Mouse (Mus musculus) lung, adult 18-20 months (tissue): ENCODE results near the gene Psrc1.
A peak's percentile ranks its signal among the peaks of the same experiment; 100 is the strongest.

Experiments
- DNase-seq, 2 experiments: peaks; one replicate each; pipeline ENCODE4 v3.0.0; 2022; ENCODE audit warnings: mixed read lengths in 2 of 2

Psrc1 gene

DNA sequence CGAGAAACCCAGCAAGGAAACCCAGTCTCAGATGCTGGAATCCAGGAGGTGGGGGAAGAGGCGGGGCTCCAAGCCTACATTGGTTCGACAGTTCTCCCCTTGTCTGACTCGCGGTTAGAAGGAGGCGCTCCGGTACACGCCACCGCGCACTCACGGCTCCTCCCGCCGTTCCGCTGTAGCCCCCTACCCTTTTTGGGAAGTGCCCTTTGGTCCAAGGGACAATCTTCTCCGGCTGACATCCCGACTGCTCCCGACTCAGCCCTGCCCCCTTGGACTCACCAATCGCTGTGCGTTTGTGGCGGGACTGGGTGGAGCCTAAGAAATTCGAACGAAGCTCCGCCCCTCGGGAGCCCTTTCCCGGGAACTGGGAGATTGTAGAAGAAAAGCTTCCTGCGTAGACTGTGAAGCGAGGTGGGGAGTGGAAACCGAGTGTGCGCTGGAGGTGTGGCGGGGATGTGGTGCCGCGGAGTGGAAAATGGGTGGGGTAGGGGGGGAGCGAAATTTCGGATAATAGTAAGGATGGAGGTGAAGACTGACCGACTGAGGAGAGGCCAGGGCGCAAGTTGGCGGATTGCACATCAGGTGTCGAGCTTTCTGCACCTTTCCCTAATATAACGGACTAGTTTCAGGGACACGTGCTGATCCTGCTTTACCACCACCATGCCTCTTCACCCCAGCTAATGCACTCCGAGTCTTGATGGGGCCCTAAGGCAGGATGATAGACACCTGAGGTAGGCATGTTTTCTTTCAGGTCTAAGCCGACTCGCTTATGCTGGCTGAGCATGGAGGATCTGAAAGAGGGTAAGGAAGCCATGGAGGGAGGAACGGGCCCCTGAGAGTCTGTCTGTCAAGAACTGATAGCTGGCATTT, at the start of gene Psrc1:
Gene Psrc1 (plus strand): TSS at position 355 of the 870 bp plus-strand sequence.
- peak; percentile 90 to 92 for DNase-seq

GRCm38 (mm10) chr3:108336878-108337277, 46.8 kb upstream of the Psrc1 start:
- no peak for DNase-seq

DNA sequence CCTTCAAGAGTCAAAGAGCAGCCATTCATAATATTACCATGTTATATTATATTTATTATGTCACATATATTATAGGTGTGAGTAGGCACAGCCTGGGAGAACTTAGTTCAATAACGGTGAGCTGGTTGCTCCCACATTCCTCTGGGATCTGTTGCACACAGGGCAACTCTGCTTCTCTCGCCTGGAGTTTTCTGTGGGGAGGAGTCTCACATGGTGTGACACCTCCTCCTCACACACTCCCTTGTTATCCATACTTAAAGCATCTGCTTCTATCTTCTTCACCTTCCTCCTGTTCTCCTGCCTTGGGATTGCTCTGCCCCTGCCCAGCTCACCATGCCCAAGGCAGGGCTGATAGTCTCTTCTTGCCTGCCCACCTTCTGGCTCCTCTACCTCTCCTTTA, 42.6 kb upstream of the Psrc1 start:
- DNase-seq = no peak

DNA sequence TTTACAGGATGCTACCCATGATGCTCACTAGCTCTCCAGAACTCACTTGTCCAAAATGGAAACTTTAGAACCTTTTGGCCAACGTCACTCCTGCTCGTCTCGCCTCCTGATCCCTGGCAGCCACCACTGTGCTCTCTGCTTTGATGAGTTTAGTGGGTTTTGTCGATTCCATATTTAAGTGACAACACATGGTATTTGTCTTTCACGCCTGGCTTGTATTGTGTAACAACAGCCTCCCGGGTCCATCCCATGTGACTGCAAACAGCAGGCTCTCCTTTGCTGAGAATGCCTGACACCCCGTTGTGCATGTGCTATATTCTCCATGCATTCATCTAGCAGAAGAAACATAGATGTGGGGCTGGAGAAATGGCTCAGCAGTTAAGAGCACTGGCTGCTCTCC, 41.5 kb upstream of the Psrc1 start:
- peak; percentile 37 to 50 for DNase-seq

- DNase-seq = no peak
These were observed 37.8 kb upstream of the Psrc1 start for GRCm38 (mm10) chr3:108345855-108346254.

- no peak for DNase-seq
These were observed 35.3 kb upstream of the Psrc1 start for GRCm38 (mm10) chr3:108348376-108348775.

- no peak for DNase-seq
These were observed 28.4 kb upstream of the Psrc1 start for GRCm38 (mm10) chr3:108355245-108355644.

DNA sequence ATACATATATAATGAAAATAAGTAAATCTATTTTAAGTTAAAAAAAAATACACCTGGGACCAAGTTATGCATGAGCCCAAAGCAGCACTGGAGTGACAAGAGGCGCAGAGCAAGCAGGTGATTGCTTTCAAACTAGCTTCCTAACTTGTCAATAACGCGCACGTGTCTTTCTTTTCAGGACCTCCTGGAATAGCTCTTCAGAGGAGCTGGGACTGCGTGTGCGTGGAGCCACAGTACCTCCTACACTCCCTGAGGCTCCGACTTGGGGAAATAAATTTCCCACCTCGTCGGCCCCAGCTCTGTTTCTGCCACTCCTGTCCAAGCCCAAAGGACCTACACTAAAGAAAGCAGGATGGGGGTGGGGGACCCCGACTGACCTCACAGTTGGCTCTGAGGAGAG, 26.6 kb upstream of the Psrc1 start:
- DNase-seq = no peak

GRCm38 (mm10) chr3:108358445-108358844, 25.2 kb upstream of the Psrc1 start:
- DNase-seq = no peak

DNA sequence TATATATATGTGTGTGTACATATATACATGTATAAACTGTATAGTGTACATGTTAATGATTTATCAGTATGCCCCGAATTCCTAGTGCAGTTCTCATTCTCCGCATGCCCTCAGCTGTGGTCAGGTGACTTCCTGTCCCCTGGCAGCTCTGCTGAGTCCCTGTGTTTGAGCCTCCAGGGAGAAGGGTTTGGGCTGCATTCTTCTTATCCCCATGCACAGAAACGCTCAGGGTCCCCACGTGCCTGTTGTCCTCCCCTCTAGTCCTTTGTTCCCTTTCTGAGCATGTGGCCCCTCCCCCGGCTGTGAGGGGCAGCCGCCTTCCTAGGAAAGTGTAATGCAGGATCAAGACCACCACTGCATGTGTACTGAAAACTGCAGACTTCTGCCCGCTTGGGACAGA, 22.7 kb upstream of the Psrc1 start:
- DNase-seq = no peak

DNA sequence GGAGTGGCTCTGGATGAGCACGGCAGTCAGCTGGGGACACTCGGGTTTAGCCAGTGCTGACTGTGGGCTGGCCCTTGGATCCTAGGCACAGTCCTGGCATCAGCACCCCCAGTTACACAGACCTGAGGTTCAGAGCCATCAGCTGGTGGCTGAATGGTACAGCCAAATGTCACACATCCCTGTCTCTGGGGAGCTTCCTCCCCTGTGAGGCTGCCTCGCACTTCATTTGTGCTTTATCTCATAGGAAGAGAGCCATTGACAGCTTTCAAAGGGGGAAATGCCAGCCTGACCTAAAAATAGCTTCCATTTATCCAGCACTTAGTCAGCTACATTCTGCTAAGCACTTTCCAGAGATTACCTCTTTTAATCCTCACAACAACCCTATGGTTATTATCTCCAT, 20.0 kb upstream of the Psrc1 start:
- no peak for DNase-seq

- no peak for DNase-seq
These were observed 19.2 kb upstream of the Psrc1 start, which contains the start of gene Mybphl for GRCm38 (mm10) chr3:108364270-108364995. Gene Mybphl, plus strand, starts transcription at chr3:108364911.

DNA sequence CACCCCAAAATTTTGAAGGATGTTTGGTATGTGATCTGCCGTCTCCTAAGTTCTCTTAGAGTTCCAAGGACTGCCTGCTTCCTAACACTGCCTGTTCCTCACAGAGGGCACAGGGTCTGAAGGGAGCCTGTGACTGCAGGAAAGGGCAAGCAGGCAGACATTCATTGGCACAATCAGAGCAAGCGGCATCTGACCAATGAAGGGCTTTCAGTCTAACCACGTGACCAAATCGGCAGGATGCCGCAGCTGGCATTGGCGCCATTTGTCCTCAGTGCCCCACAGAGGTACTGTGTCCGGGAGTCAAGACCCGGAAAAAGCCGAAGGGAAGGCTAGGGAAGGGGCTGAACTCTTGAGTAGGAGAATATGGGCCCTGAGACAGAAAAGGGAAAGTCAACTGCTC, 16.5 kb upstream of the Psrc1 start:
- no peak for DNase-seq

- no peak for DNase-seq
These were observed 15.8 kb upstream of the Psrc1 start for GRCm38 (mm10) chr3:108367828-108368227.

DNA sequence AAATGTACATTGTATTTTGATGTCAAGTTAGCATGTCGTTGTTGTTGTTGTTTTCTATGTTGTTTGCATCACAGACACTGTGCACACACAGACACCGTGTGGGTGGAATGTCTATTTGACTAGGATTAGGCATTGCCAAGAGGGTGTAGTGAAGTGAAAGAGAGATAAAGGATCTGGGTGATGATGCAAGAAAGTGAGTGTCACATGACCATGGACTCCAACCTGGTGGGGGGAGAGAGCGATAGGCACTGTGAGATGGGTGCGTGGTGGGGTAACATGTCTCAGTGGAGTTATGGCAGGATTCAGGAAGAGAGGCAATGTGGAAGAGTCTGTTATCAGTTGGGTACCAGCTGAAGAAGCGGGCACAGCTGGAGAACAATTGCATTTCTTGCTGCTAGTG, 14.9 kb upstream of the Psrc1 start:
- no peak for DNase-seq

DNA sequence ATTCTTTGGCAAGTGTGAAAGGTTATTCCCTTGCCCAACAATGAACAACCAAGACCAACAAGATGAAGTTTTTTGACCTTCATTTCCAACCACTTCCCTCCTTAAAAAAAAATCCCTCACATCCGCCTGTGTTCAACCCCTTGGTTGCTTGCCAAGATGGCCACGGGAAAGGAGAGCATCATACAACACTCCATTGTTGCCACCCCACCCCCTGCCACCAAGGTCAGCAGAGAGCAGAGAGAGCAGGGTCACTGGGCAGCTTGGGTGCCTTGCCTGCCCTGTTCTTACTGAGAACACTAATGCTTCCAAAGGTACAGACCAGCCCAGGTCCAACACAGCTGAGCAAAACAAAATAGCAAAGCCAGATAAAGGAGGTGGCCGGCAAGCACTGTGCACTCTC, 11.4 kb upstream of the Psrc1 start:
- peak in 1 of 2 experiments; percentile 46 for DNase-seq

GRCm38 (mm10) chr3:108372691-108373090, 10.9 kb upstream of the Psrc1 start:
- peak in 1 of 2 experiments; percentile 45 for DNase-seq

DNA sequence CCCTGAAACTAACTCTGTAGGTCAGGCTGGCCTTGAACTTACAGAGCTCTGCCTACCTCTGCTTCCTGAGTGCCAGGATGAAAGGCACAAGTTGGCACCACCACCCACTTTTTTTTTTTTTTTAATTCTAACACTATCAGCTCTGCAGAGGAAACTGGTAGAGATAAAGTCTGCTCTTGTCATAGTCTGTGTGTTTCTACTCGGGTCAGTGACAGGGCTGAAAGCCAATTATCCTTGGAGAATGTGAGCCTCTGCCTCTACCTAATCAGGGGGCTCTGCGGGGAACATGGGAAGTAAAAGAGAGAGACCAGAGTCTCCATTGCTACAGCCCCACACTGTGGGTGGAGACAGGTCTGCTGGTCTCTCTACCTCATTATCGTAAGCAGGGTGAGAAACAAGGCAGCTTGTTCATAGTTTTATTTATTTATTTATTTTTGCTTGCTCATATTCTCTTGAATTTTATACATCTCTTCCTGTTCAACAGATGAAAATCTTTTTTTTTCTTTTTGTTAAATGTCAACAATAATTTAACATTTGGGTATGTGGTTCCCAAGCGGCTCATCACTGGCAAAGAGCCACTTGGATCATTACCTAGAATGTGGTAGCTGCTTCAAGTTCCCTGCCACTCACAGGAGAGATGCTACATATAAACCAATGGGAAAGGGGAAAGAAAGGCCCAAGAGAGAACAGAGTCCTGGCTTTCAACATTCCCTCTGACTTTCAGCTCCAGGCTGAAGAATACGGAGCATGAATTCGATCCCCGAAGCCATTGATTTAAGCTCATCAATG, 4.6 kb upstream of the Psrc1 start:
- no peak for DNase-seq

GRCm38 (mm10) chr3:108380695-108381094, 2.9 kb upstream of the Psrc1 start:
- no peak for DNase-seq

DNA sequence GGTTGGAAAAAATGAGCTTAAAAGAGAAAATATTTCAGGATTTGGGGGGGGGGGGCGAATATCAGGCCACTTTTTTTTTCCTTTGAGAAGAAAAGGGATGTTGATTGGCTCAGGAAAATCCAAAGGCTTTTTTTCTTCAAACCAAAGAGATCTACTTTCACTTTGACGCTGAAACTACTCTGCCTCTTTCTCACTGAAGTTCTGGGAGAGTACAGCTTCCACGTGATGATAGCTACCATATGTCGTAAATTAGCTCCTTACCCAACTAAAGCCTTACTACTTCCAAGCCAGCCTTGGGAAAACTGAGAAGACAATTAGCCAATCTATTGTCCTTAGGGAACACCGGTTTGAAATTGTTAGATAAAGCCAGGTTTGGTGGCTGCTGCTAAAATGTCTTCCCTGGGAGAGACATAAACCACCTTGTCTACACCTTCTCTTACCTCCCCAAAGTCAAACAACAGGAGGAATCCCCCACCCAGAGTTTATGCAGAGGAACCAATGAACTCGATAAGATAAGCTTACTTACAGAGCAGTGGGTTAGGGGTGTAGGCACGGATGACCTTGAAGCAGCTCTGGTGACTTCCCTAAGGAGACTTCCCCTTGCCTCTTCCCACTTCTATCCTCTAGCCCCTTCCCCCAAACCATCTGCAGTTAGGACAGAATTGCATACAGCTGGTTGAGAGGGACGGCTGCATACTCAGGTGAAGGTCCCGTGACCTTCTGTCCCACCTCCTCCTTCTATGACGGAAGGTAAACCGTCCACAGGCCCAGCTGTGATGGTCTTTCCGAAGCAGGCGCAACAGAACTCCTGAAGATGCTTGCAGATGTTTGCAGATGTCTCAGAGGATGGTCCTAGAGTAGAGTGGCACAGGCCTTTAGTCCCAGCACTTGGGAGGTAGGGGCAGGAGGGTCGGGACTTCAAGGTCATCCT, 1.4 kb upstream of the Psrc1 start:
- DNase-seq = no peak

DNA sequence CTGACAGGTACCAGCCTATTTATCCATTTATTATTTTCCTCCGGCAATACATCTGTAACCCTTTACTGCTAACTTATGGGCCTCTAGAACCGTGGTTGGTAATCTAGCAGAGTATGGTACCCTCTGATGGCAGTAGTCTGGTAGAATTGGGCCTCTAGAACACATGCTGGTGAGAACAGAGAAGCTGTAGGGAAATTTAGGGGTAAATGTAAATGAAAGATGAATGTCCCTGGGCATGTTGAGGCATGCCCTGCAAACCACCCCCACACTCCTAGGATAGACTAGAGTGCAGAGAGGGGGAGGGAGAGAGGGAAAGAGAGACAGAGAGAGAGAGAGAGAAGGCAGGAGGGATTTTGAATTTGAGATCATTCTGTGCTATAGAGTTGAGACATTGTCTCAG, 786 bp downstream of the Psrc1 start:
- DNase-seq = no peak

DNA sequence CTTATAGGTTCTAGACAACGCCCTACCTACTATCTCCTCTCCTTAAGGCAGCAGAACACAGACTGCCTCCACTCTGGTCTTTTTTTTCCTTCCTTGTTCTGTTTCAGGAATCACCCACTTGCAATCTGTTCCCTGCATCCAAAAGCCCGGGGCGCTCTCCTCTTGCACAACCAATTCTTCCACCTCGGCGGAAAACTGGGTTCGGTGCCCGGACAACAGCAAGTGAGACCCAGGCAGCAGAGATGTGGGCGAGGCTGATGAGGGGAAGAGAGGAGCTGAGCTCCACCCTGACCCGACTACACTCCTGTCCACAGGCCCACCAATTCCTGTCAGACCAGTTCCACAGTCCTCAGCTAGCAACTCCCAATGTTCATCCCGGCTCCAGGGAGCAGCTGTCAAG, 2.5 kb downstream of the Psrc1 start:
- no peak for DNase-seq
